Mouse (Mus musculus) limb, embryonic 14.5 days (tissue): ENCODE data around the gene Upb1. TPM values are rescaled to one million over a fixed set of nuclear protein-coding genes. Genes with fewer than 3 reads are reported as not detected.
A peak's percentile ranks its signal among the peaks of the same experiment; 100 is the strongest.
"Not testable (repeated sequence)": the region's sequence is repeated elsewhere in the genome, so short reads cannot be mapped to it uniquely, and the experiment has no call there.

Experiments used
- ATAC-seq: fragments of 200-750 bp; cut with Nextera tagmentation; 2 replicates; pipeline ENCODE4 v1.8.0; 2017; ENCODE audit warnings: low read depth, moderate number of reproducible peaks, moderate TSS enrichment; ENCODE audit not compliant: low FRiP score
- DNase-seq: peaks from one replicate; pipeline ENCODE4 v3.0.0-alpha.2; 2015; ENCODE audit warnings: low spot score
- H3K27ac ChIP-seq: fragments of 300-500 bp; sonication (generic); replicated peaks from 2 replicates; pipeline ENCODE4 v1.5.1; 2014; ENCODE audit warnings: low read depth, mild to moderate bottlenecking, low read length, moderate library complexity, mixed read lengths
- H3K27me3 ChIP-seq: fragments of 300-500 bp; sonication (generic); 2 replicates; pipeline ENCODE4 v1.6.1; 2014; ENCODE audit warnings: low read length, mixed read lengths; ENCODE audit not compliant: control insufficient read depth, insufficient read depth
- H3K36me3 ChIP-seq: fragments of 300-500 bp; sonication (generic); 2 replicates; pipeline ENCODE4 v1.6.1; 2014; ENCODE audit warnings: mild to moderate bottlenecking, low read length, moderate library complexity, mixed read lengths; ENCODE audit not compliant: control insufficient read depth, insufficient read depth
- H3K4me1 ChIP-seq: fragments of 300-500 bp; sonication (generic); 2 replicates; pipeline ENCODE4 v1.6.1; 2014; ENCODE audit warnings: antibody characterized with exemption, low read length, mixed read lengths; ENCODE audit not compliant: control insufficient read depth, insufficient read depth
- H3K4me2 ChIP-seq: fragments of 300-500 bp; sonication (generic); replicated peaks from 2 replicates; pipeline ENCODE4 v1.6.1; 2014; ENCODE audit warnings: low read depth, mild to moderate bottlenecking, low read length, moderate library complexity; ENCODE audit not compliant: severe bottlenecking
- H3K4me3 ChIP-seq: fragments of 300-500 bp; sonication (generic); replicated peaks from 2 replicates; pipeline ENCODE4 v1.5.1; 2014; ENCODE audit warnings: low read length
- H3K9ac ChIP-seq: fragments of 300-500 bp; sonication (generic); 2 replicates; pipeline ENCODE4 v1.6.1; 2014; ENCODE audit warnings: mild to moderate bottlenecking, low read depth, low read length, moderate library complexity; ENCODE audit not compliant: severe bottlenecking
- H3K9me3 ChIP-seq: fragments of 300-500 bp; sonication (generic); 2 replicates; pipeline ENCODE4 v1.6.1; 2016; ENCODE audit warnings: low read length; ENCODE audit not compliant: control insufficient read depth
- POLR2A ChIP-seq: fragments of 200-500 bp; IDR thresholded peaks from 2 replicates; pipeline ENCODE4 v1.8.0; 2012; ENCODE audit warnings: inconsistent platforms, mild to moderate bottlenecking, moderate library complexity, borderline replicate concordance; ENCODE audit not compliant: insufficient read depth, insufficient read length; ENCODE audit errors: extremely low read depth
- WGBS: fragments of 180-500 bp; shearing (Covaris S2); extraction: QIAGEN DNeasy Blood & Tissue Kit; methylation state at CpG from one replicate; pipeline ENCODE4 v1.1.7; 2014; 5-methylcytosine and 5-hydroxymethylcytosine counted together
- polyA plus RNA-seq, 2 experiments: library from polyadenylated mRNA; depleted of rRNA in 1 of 2; stranded (reverse) in 1 of 2; unstranded in 1 of 2; fragments of >200 nt; fragmentation: Nextera tagmentation in 1 of 2; extraction: Ambion mirVana in 1 of 2; gene quantifications; 2 replicates each; pipeline versions ENCODE4 v1.2.1 to v1.2.3; 2012 to 2014

Upb1 gene
- polyA plus RNA-seq, 2 experiments: 0.55 to 0.84 TPM

DNA sequence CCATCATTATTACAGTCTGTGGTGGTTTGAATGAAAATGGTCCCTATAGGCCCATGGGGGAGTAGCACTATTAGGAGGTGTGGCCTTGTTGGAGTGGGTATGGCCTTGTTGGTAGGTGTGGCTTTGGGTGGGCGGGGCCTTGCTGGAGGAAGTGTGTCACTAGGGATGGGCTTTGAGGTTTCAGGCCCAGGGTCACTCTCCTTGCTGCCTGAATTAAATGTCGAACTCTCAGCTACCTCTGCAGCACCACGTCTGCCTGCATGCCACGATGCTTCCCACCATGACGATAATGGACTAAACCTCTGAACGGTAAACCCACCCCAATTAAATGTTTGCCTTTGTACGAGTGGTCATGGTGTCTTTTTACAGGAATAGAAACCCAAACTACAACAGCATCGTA, 6.1 kb upstream of the Upb1 start:
- DNase-seq (no peak), ATAC-seq (no peak)
- H3K4me3 ChIP-seq: no peak overlapping the region
- no peaks in the 10 kb centered on the region for H3K36me3 ChIP-seq
- H3K27ac ChIP-seq: no peak overlapping the region
- WGBS: 84% methylated on average over 8 of the region's 8 CpGs
- H3K9me3 ChIP-seq: no peaks in the 10 kb centered on the region
- no peak for TF ChIP-seq POLR2A
- H3K9ac ChIP-seq: no peak overlapping the region
- H3K4me1 ChIP-seq: no peaks in the 10 kb centered on the region
- no peaks in the 10 kb centered on the region for H3K27me3 ChIP-seq
- no peak overlapping the region for H3K4me2 ChIP-seq

DNA sequence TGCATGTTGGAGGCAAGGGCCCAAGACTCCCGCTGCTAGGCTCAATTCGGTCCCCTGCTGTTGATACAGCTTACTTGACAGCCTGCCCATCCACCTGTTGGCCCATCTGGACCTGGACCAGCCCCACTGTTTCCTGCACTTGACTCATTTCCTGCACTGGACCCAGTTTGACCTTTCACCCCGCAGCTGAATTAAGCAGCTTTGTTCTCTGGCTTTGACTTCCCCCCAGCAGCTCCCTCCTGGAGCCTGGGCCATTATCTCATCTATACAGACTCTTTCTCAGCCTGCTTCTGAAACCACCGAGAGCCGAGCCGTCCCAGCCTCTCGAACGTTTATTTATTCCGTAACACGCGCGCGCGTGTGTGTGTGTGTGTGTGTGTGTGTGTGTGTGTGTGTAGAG, 3.9 kb upstream of the Upb1 start:
- 54% methylated on average over 14 of the region's 14 CpGs for WGBS

DNA sequence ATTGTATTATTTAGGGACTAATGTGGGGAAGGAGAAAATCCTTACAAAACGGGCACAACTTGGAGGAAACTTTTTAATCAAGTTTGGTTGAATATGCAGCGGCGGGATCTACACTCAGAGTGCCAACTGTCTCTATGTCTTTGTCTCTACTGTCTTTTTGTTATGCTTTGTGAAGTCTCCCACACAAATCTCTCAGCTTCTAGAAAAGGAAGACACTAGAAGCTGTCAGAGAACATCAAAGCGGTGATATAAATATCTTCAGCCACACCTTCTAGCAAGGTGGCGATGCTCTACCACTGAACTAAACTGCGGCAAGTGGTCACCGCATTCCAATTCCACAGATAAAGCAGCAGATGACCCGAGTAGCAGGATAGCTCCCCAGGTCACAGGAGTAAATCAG, 5.0 kb downstream of the Upb1 start:
- no peak overlapping the region for H3K9ac ChIP-seq
- no peaks in the 10 kb centered on the region for H3K9me3 ChIP-seq
- ATAC-seq: no peak
- no peaks in the 10 kb centered on the region for H3K27me3 ChIP-seq
- H3K4me2 ChIP-seq: no peak overlapping the region
- H3K4me1 ChIP-seq: no peaks in the 10 kb centered on the region
- no peaks in the 10 kb centered on the region for H3K36me3 ChIP-seq
- no peak for TF ChIP-seq POLR2A
- H3K27ac ChIP-seq: no peak overlapping the region
- no peak overlapping the region for H3K4me3 ChIP-seq
- no peak for DNase-seq
- 87% methylated on average over 8 of the region's 8 CpGs for WGBS

More for the DNA sequence above, 3.9 kb upstream of the Upb1 start:
- no peak for TF ChIP-seq POLR2A
- no peak for ATAC-seq
- Histone ChIP-seq H3K27ac (no peak overlapping the region), H3K4me2 (no peak overlapping the region), H3K4me3 (no peak overlapping the region), H3K27me3 (no peaks in the 10 kb centered on the region), H3K36me3 (no peaks in the 10 kb centered on the region), H3K9ac (no peak overlapping the region), H3K9me3 (no peaks in the 10 kb centered on the region), H3K4me1 (no peaks in the 10 kb centered on the region)
- DNase-seq: no peak

DNA sequence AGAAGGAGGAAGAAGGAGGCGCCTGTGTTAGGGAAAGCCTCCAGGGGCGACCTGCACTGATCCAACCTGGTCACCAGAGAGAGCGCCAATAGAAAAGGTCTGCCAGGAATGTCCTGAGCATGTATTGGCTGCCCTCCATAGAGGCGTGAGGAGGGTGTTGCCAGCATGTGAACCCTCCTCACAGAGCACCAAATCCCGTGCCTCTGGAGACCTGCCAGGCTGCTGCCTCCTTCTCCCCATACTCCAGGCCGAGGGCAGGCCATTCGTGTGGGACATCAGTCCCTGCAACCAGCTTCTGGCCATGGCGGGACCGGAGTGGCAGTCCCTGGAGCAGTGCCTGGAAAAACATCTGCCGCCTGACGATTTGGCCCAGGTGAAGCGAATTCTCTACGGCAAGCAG, 5.8 kb downstream of the Upb1 start:
- TF ChIP-seq POLR2A: no peak
- Histone ChIP-seq H3K4me2 (peak overlapping the region; percentile 37), H3K9me3 (no peaks in the 10 kb centered on the region), H3K36me3 (no peaks in the 10 kb centered on the region), H3K27ac (no peak overlapping the region), H3K27me3 (no peaks in the 10 kb centered on the region), H3K4me3 (no peak overlapping the region), H3K9ac (no peak overlapping the region), H3K4me1 (no peaks in the 10 kb centered on the region)
- ATAC-seq (no peak), DNase-seq (peak; percentile 12)
- WGBS: 36% methylated on average over 13 of the region's 13 CpGs

DNA sequence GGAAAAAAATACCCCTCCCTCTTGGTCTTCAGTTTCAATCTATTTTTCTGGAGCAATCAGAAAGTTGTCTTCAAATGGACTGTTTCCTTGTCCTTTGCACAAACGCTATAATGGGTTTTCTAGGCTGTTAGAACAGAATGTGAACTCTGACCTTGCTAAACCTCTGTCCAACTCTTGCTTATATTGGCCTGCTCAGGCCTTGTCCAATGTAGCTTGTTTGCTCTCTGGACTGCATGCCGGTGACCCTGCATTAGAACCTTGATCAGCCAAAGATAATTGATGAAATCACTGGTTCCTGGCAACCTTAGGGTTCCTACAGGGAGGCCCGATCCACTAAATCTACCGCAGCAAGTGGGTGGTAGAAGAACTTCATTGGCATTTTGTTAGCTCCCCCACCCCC, 6.8 kb downstream of the Upb1 start:
- 78% methylated on average over 4 of the region's 4 CpGs for WGBS
- no peak for TF ChIP-seq POLR2A
- Histone ChIP-seq H3K27ac (no peak overlapping the region), H3K9me3 (no peaks in the 10 kb centered on the region), H3K36me3 (no peaks in the 10 kb centered on the region), H3K4me2 (no peak overlapping the region), H3K27me3 (no peaks in the 10 kb centered on the region), H3K9ac (no peak overlapping the region), H3K4me1 (no peaks in the 10 kb centered on the region), H3K4me3 (no peak overlapping the region)
- ATAC-seq: no peak
- DNase-seq: no peak

DNA sequence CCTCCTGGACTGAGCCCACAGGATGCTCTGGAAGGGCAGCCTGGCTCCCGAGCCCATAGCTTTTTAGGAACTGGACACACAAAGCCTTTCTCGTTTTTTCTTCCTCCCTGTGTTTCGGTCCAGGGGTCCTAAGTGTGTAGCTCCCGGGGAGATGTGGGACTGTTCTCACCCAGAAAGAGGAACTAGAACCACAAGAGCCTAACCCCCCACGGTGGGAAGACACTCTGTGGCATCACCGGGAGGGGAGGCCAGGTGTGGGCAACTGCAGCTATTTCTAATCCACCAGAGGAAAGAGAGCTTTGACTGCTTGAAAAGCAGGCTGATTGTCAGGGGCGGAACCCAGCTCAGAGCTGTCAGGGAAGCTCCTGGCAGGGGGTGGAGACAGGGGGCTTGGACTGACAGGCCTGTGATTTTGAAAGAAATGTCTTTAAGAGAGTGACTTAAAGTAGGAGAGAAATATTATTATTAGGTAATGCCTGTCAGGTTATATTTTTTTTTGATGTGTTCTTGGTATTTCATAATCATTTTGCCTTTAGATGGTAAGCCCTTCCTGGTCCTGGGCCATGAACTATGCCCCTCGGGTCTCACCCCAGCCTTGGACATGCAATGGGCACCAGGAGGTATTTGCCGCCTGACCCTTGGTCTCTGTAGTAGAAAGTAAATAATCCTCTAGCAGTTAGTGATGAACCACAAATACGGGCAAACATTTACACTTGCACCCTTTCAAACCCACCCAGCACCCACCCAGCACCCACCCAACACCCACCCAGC, 10.6 kb downstream of the Upb1 start:
- WGBS: 48% methylated on average over 9 of the region's 10 CpGs
- not testable (repeated sequence) for H3K9ac ChIP-seq, H3K36me3 ChIP-seq, H3K27ac ChIP-seq, DNase-seq, H3K4me1 ChIP-seq, H3K27me3 ChIP-seq, H3K9me3 ChIP-seq, ATAC-seq, H3K4me2 ChIP-seq, H3K4me3 ChIP-seq
